Mouse (Mus musculus): ENCODE results near the gene 1700025G04Rik.
A peak's percentile ranks its signal among the peaks of the same experiment; 100 is the strongest.

1700025G04Rik gene

GRCm38 (mm10) chr1:152033731-152034130 lies 56.2 kb downstream of the 1700025G04Rik start:
- no peak for DNase-seq (ENCODE audit: low read depth, low spot score)

DNA sequence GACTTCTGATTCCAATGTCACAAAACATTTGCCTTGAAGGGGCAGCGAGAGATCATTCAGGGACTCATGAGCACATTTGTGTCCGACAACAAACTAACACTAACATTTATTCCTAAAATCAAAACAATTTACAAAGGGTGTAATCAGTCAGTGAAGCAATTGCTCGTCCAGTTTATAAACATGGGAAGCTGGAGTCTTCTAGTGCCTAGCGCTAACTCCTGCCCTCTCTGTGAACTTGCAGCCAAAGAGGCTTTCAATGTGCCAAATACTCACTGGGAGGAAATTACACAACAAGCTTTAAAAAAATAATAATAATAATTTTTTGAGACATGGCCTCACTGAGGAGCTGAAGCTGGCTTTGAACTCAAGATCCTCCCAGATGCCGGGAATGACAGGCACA lies 57.8 kb downstream of the 1700025G04Rik start:
- DNase-seq (ENCODE audit: low read depth, low spot score) = no peak

DNA sequence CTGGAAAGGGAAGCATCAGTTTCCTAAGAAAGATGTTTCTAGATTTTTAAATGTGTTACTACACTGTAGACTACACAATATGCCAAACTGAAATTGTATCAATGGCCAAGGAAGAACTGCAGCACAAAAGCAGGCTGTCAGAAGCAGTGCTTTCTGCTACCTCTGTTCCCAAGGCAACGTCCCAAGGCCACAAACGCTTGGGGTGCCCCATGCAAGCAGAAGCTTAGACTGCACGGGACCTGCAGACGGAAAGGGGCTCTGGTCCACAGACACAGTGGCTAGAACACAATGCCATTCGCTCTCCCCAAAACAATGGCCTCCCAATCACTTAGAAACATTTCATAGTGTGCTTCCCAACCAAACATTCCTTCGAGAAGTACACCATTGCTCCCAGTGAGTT lies 59.4 kb downstream of the 1700025G04Rik start:
- no peak for DNase-seq (ENCODE audit: low read depth, low spot score)

GRCm38 (mm10) chr1:152028718-152029117 lies 61.2 kb downstream of the 1700025G04Rik start:
- no peak for DNase-seq (ENCODE audit: low read depth, low spot score)

DNA sequence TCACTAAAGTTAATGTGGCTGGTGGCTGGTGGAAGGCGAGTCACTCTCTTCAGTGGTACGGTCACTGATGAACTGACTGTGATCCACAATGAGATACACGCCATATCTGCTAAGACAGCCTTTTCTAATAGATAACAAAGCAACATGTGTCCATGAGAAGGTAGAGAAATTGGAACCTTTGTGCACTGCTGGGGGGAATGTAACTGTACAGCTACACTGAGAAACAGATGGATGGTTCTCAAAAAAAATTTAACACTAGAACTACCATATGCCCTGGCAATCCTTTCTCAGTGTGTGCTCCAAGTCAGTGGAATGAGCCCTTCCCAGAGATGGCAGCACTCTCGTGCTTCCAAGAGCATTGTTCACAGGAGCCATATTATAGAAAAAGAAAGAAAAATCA lies 63.2 kb downstream of the 1700025G04Rik start:
- DNase-seq (ENCODE audit: low read depth, low spot score) = no peak

- no peak for DNase-seq (ENCODE audit: low read depth, low spot score)
Observed at GRCm38 (mm10) chr1:152025308-152025707, 64.6 kb downstream of the 1700025G04Rik start.

- DNase-seq (ENCODE audit: low read depth, low spot score) = no peak
Observed at GRCm38 (mm10) chr1:152024019-152024787, 65.7 kb downstream of the 1700025G04Rik start.

- DNase-seq (ENCODE audit: low read depth, low spot score) = no peak
Observed at GRCm38 (mm10) chr1:152020812-152021211, 69.1 kb downstream of the 1700025G04Rik start.

- no peak for DNase-seq (ENCODE audit: low read depth, low spot score)
Observed at GRCm38 (mm10) chr1:152020070-152020469, 69.9 kb downstream of the 1700025G04Rik start.

DNA sequence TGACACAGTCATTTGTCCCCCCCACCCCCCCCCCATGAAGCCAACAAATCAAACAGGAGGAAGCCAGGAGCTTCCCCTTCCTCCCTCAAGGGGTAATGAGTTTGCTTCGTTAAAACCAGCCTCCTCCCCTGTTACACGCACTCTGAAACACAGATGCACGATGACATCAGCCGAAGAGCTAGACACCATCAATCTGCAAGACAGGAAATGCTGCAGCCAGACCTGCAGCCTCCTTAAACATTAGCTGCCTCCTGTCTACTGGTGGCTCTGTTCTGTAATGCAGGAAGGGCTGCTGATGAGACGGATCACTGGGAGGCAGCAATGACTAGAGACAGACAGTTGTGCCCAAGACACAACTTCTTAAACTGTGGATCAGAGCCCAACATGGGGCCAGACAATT lies 70.7 kb downstream of the 1700025G04Rik start:
- peak; percentile 17 for DNase-seq (ENCODE audit: low read depth, low spot score)

GRCm38 (mm10) chr1:152018322-152018721 lies 71.6 kb downstream of the 1700025G04Rik start:
- no peak for DNase-seq (ENCODE audit: low read depth, low spot score)

DNA sequence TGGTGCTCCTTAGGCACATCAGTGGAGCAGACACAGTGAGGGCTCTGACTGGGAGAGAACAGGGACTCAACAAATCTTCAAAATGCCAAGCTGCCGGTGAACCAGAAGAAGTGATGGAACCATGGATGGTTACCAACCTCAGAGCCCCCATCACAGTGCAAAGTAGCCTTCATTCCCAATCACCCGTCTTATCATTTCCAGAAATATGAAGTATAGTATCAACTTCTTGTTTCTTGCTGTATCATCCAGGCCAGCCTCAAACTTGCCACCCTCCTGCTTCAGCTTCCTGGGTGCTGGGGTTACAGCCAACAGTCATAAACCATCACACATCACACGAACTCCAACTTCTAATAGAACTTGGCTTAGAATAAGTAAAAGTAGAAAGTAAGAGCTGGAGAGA lies 73.3 kb downstream of the 1700025G04Rik start:
- no peak for DNase-seq (ENCODE audit: low read depth, low spot score)

DNA sequence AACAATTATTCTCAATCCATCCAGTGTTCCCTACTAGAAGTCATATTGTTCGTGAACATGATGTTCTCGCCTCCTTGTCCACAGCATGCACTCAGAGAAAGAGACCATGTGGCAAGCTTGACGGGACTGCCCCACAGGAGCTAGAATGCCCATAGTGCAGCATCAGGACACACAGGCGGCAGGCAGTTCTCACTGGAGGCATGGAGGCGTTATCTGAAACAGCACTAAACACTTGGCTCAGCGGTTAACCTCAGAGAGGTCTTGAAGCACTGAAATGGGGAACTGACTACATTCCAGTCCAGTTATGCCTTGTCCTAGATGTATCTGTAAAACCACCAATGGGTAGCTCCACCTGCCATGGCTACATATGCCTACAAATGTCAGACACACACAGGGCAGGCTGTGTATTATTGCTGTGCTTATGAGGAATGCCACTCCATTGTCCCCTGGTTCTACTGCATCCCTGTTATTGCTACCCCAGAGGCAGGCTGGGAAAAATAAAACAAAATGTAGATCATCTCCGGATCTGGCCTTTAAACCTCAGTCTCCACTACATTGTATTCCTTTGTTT lies 74.3 kb downstream of the 1700025G04Rik start:
- DNase-seq (ENCODE audit: low read depth, low spot score) = no peak

DNA sequence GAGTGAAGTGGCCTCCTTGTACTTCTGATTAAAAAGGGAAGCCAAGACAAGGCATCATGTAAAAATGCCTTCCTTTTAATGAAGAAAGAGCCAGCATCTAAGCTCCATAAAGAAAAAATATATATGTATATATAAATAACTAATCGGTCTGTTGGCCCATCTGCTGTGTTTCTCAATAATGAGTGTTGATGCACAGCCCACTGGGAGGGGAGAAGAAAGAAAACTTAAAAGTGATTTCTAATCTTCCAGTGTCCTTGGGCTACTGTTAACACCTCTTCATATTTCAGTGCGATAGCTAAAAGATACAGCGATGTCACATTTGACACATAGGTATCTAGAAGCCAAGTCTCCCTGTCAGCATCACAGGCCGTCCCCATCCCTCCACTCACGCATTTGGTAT lies 78.2 kb downstream of the 1700025G04Rik start:
- no peak for DNase-seq (ENCODE audit: low read depth, low spot score)

DNA sequence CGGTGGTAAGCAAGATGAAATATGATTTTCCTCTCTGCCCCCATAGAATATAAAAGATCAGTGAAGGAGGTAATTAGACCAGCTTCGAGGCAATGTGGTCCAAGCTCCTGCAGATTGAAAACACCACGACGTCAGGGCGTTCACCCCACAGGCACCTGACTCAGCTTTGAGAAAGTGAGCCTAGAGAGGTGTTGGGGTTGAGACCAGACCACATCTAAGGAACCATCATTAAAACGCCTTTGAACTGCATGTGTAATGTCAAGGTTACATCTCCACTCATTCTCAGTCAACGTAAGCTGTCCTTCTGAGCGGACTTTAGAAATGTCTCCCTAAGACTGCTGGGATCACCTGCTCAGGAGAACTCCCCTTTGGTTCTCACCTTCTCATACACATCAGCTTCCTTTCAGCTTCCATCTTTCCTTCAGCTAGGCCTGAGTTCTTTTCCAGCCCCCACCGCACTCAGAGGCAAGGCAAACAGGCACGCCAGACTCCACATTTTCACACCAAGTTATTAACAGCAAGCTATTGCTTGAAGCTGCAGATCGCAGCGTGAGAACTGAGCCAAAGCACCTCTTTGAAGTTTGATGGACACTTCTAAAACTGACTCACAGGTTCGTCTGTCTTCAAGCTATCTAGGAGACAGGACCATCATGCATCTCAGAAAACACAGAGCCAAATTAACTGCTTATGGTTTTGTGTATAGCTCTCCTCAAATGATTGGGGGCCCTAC lies 79.5 kb downstream of the 1700025G04Rik start:
- DNase-seq (ENCODE audit: low read depth, low spot score) = no peak

DNA sequence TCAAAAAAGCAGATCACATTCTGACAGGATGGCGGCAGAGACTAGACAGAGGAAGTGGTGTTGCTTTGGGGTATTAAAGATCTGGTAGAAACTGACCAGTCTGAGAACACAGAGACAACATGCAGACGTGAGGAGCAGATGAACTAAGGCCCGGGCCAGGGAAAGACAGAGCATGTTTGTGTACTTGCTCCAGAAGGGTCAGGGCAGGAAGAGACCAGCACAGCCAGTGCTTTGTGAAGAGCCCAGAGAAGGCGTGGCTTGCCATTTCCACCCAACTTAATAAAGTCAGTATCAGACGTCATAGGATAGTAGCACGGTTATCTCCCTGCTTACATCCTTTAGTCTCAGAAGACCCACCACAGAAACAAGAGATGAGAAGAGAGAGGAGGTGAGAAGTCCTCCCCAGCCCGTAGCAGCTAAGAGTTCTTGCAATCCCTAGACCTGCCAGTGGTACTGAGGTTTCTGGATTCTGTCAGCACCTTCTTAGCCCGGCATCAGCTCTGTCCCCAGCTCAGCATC lies 81.4 kb downstream of the 1700025G04Rik start:
- DNase-seq (ENCODE audit: low read depth, low spot score) = no peak

GRCm38 (mm10) chr1:152006529-152006928 lies 83.4 kb downstream of the 1700025G04Rik start:
- no peak for DNase-seq (ENCODE audit: low read depth, low spot score)

- DNase-seq (ENCODE audit: low read depth, low spot score) = no peak
Observed at GRCm38 (mm10) chr1:152004509-152004908, 85.4 kb downstream of the 1700025G04Rik start.

GRCm38 (mm10) chr1:152000461-152000860 lies 89.5 kb downstream of the 1700025G04Rik start:
- no peak for DNase-seq (ENCODE audit: low read depth, low spot score)

DNA sequence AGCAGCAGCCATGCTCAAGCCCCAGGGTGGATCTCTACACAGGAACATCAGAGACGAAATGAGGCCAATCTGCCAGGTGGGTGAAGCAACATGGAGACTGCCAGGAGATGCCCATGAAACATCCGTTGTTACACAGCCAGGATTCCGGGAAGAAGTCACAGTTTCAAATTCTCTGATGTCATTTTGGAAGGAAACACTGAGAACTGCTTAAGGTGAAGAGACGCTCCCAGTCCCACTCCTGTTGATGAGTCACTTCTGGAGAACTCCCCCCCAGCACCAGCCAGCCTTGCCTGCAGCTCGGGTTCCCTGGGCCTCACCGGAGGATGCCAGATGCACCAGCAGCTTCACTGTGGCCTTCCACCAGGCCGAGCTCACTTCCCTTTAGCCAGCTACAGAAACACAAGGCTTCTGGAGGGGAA lies 90.5 kb downstream of the 1700025G04Rik start:
- peak; percentile 64 for DNase-seq (ENCODE audit: low read depth, low spot score)

- DNase-seq (ENCODE audit: low read depth, low spot score) = no peak
Observed at GRCm38 (mm10) chr1:151998721-151999206, 91.2 kb downstream of the 1700025G04Rik start.

- DNase-seq (ENCODE audit: low read depth, low spot score) = no peak
Observed at GRCm38 (mm10) chr1:151997591-151997990, 92.3 kb downstream of the 1700025G04Rik start.
